In genomic region chr17:27189640-27190216, GRCm38 (mm10) we compare ENCODE assay signal across 9 mouse cellular contexts. TPM values are rescaled to one million over a fixed set of nuclear protein-coding genes. Genes with fewer than 3 reads are reported as not detected.
DNase-seq lines count a peak whose midpoint lies in the region; ATAC-seq lines count a peak whose summit lies in the region.
"Had no signal": no experiment of that assay in that cellular context is flagged by ENCODE, and none has a peak within 500 bp of the region (broad histone marks: within the 10 kb centered on the region; RNA-seq: fewer than 3 reads in every experiment).

No protein-coding gene starts in this region.

- no peak overlapping the region for H3K9ac ChIP-seq in embryonic facial prominence, embryonic 11.5 days (replicated peaks; ENCODE audit: low read length)
- H3K9ac ChIP-seq in hindbrain, embryonic 13.5 days: no peak overlapping the region

- no peaks in the 10 kb centered on the region for H3K27me3 ChIP-seq in embryonic facial prominence, embryonic 11.5 days (ENCODE audit: control insufficient read depth, insufficient read depth, low read length)
- no peaks in the 10 kb centered on the region for H3K27me3 ChIP-seq in hindbrain, embryonic 13.5 days

- H3K4me1 ChIP-seq in embryonic facial prominence, embryonic 11.5 days (ENCODE audit: control insufficient read depth, insufficient read depth, low read length): no peaks in the 10 kb centered on the region
- peaks cover 36% of the 10 kb centered on the region for H3K4me1 ChIP-seq in hindbrain, embryonic 13.5 days (replicated peaks)

- H3K27ac ChIP-seq in embryonic facial prominence, embryonic 11.5 days (replicated peaks; ENCODE audit: low read depth, low read length): no peak overlapping the region
- no peak overlapping the region for H3K27ac ChIP-seq in hindbrain, embryonic 13.5 days

- 34% methylated on average over 10 of the region's 10 CpGs for WGBS in embryonic facial prominence, embryonic 11.5 days
- 38% methylated on average over 10 of the region's 10 CpGs for WGBS in hindbrain, embryonic 13.5 days

- H3K4me2 ChIP-seq in embryonic facial prominence, embryonic 11.5 days (ENCODE audit: low read depth, low read length): no peak overlapping the region
- H3K4me2 ChIP-seq in hindbrain, embryonic 13.5 days: no peak overlapping the region

- no peaks in the 10 kb centered on the region for H3K9me3 ChIP-seq in embryonic facial prominence, embryonic 11.5 days (replicated peaks; ENCODE audit: control insufficient read depth, low read length)
- H3K9me3 ChIP-seq in hindbrain, embryonic 13.5 days: no peaks in the 10 kb centered on the region
- H3K9me3 ChIP-seq: megakaryocyte, embryonic 14.5 days had no signal

- H3K4me3 ChIP-seq in embryonic facial prominence, embryonic 11.5 days (ENCODE audit: low read depth, low read length): no peak overlapping the region
- H3K4me3 ChIP-seq in hindbrain, embryonic 13.5 days: no peak overlapping the region
- H3K4me3 ChIP-seq: megakaryocyte, embryonic 14.5 days had no signal

- ATAC-seq in embryonic facial prominence, embryonic 11.5 days (replicated peaks; ENCODE audit: insufficient number of reproducible peaks, low FRiP score, low TSS enrichment, low read depth): peak; percentile 68; the same call in 1 of the 2 replicates
- peak; percentile 66 for ATAC-seq in hindbrain, embryonic 13.5 days (ENCODE audit: low FRiP score)

- peak; percentile 60 to 82 for DNase-seq in adrenal gland, adult (ENCODE audit: inconsistent age in 2 of 2, low spot score in 1 of 2)
- no peak for DNase-seq in adrenal gland, postnatal 4 days (ENCODE audit: low spot score in 2 of 2)
- DNase-seq in adrenal gland, postnatal 10 days: peak; percentile 74
- peak; percentile 76 for DNase-seq in embryonic facial prominence, embryonic 11.5 days (ENCODE audit: low spot score)
- DNase-seq in layer of hippocampus, postnatal 25 days (ENCODE audit: extremely low spot score in 1 of 2, low spot score in 1 of 2): peak; percentile 47 to 67
- DNase-seq in lung, postnatal 4 days: peak; percentile 61 to 72
- DNase-seq in right cerebral cortex, postnatal 14 days: peak; percentile 60

- peaks cover 14% of the 10 kb centered on the region for H3K36me3 ChIP-seq in embryonic facial prominence, embryonic 11.5 days (replicated peaks; ENCODE audit: control insufficient read depth, insufficient read depth, low read depth, low read length)
- peaks cover 57% of the 10 kb centered on the region for H3K36me3 ChIP-seq in hindbrain, embryonic 13.5 days

RNA-seq across cellular contexts. Expression of gene Lemd2, which starts 14.5 kb away (rescaled TPM):
- total RNA-seq in adrenal gland, postnatal 4 days (2021): 10 to 100 TPM; 69.1 to 73.3 TPM
- total RNA-seq in adrenal gland, postnatal 10 days (2021): 10 to 100 TPM; 42.5 to 51.3 TPM
- polyA plus RNA-seq in embryonic facial prominence, embryonic 11.5 days (2014; fragmentation: Nextera tagmentation; extraction: Ambion mirVana): 12.0 and 12.2 TPM in 2 replicates
- 19.0 and 19.9 TPM in 2 replicates for polyA plus RNA-seq in hindbrain, embryonic 13.5 days (2015; fragmentation: Nextera tagmentation; extraction: Ambion mirVana)
- total RNA-seq in layer of hippocampus, postnatal 25 days (2021): 10 to 100 TPM; 39.7 to 46.2 TPM

RNA-seq across cellular contexts. Expression of gene Ip6k3, which starts 22.1 kb away (rescaled TPM):
- 1 to 10 TPM; 1.1 to 2.3 TPM for total RNA-seq in adrenal gland, postnatal 4 days (2021)
- 1 to 10 TPM; 2.3 to 6.1 TPM for total RNA-seq in adrenal gland, postnatal 10 days (2021)
- polyA plus RNA-seq in embryonic facial prominence, embryonic 11.5 days (2014; fragmentation: Nextera tagmentation; extraction: Ambion mirVana): 0.11 and 0.20 TPM in 2 replicates
- 0.45 and 0.58 TPM in 2 replicates for polyA plus RNA-seq in hindbrain, embryonic 13.5 days (2015; fragmentation: Nextera tagmentation; extraction: Ambion mirVana)
- under 1 TPM; 0.21 to 0.30 TPM for total RNA-seq in layer of hippocampus, postnatal 25 days (2021)

RNA-seq across cellular contexts. Expression of gene Uqcc2, which starts 56.0 kb away (rescaled TPM):
- total RNA-seq in adrenal gland, postnatal 4 days (2021): 100 to 1,000 TPM; 128 to 138 TPM
- total RNA-seq in adrenal gland, postnatal 10 days (2021): 100 to 1,000 TPM; 152 to 180 TPM
- polyA plus RNA-seq in embryonic facial prominence, embryonic 11.5 days (2014; fragmentation: Nextera tagmentation; extraction: Ambion mirVana): 339 and 373 TPM in 2 replicates
- polyA plus RNA-seq in hindbrain, embryonic 13.5 days (2015; fragmentation: Nextera tagmentation; extraction: Ambion mirVana): 335 and 349 TPM in 2 replicates
- 100 to 1,000 TPM; 199 to 213 TPM for total RNA-seq in layer of hippocampus, postnatal 25 days (2021)

Comparison
In these comparisons a context has a peak if more than half of its experiments do, and no peak if none do; other contexts are left out.
1. DNase-seq: peak in adrenal gland, adult (2 of 2), adrenal gland, postnatal 10 days (single experiment), embryonic facial prominence, embryonic 11.5 days (single experiment), layer of hippocampus, postnatal 25 days (2 of 2), lung, postnatal 4 days (2 of 2) and right cerebral cortex, postnatal 14 days (single experiment); none in adrenal gland, postnatal 4 days (0 of 2).